Mouse (Mus musculus) testis, postnatal 14 days (tissue): ENCODE measurements around the gene 1700015F17Rik.

Experiments used
- DNase-seq: peaks from one replicate; pipeline ENCODE4 v3.0.0; 2021; ENCODE audit warnings: low spot score

1700015F17Rik gene

GRCm38 (mm10) chr5:5479043-5479442, at the start of gene 1700015F17Rik:
Gene 1700015F17Rik (minus strand): TSS chr5:5479143.
- DNase-seq, result no peak

GRCm38 (mm10) chr5:5515411-5515810, 36.5 kb upstream of the 1700015F17Rik start:
- DNase-seq, result no peak

GRCm38 (mm10) chr5:5514196-5515076, 35.5 kb upstream of the 1700015F17Rik start, which contains the start of gene Cldn12:
Gene Cldn12 (minus strand): TSS chr5:5514958.
- peak; percentile 96 for DNase-seq

- no peak for DNase-seq
Measured at GRCm38 (mm10) chr5:5511401-5511800, 32.5 kb upstream of the 1700015F17Rik start.

GRCm38 (mm10) chr5:5510989-5511388, 32.0 kb upstream of the 1700015F17Rik start:
- DNase-seq, result no peak

GRCm38 (mm10) chr5:5510304-5510887, 31.5 kb upstream of the 1700015F17Rik start:
- no peak for DNase-seq

GRCm38 (mm10) chr5:5508231-5508630, 29.3 kb upstream of the 1700015F17Rik start:
- no peak for DNase-seq

GRCm38 (mm10) chr5:5507701-5508225, 28.8 kb upstream of the 1700015F17Rik start:
- peak; percentile 31 for DNase-seq

GRCm38 (mm10) chr5:5504456-5504855, 25.5 kb upstream of the 1700015F17Rik start:
- DNase-seq, result no peak

GRCm38 (mm10) chr5:5503381-5503780, 24.4 kb upstream of the 1700015F17Rik start:
- no peak for DNase-seq

- no peak for DNase-seq
Measured at GRCm38 (mm10) chr5:5501583-5501982, 22.6 kb upstream of the 1700015F17Rik start.

- DNase-seq, result no peak
Measured at GRCm38 (mm10) chr5:5496393-5496792, 17.4 kb upstream of the 1700015F17Rik start.

GRCm38 (mm10) chr5:5495042-5495441, 16.1 kb upstream of the 1700015F17Rik start:
- DNase-seq, result no peak

- no peak for DNase-seq
Measured at GRCm38 (mm10) chr5:5494269-5495005, 15.5 kb upstream of the 1700015F17Rik start.

- no peak for DNase-seq
Measured at GRCm38 (mm10) chr5:5492163-5492562, 13.2 kb upstream of the 1700015F17Rik start.

GRCm38 (mm10) chr5:5486071-5486470, 7.1 kb upstream of the 1700015F17Rik start:
- DNase-seq, result no peak

GRCm38 (mm10) chr5:5483254-5483858, 4.4 kb upstream of the 1700015F17Rik start:
- no peak for DNase-seq

GRCm38 (mm10) chr5:5481662-5482061, 2.7 kb upstream of the 1700015F17Rik start:
- DNase-seq, result no peak

- no peak for DNase-seq
Measured at GRCm38 (mm10) chr5:5476133-5476532, 2.8 kb downstream of the 1700015F17Rik start.

GRCm38 (mm10) chr5:5465256-5465655, 13.7 kb downstream of the 1700015F17Rik start:
- no peak for DNase-seq

GRCm38 (mm10) chr5:5431746-5432438, 47.1 kb downstream of the 1700015F17Rik start:
- DNase-seq, result no peak
